13 mouse cellular contexts compared by ENCODE assay signal in the genomic region with DNA sequence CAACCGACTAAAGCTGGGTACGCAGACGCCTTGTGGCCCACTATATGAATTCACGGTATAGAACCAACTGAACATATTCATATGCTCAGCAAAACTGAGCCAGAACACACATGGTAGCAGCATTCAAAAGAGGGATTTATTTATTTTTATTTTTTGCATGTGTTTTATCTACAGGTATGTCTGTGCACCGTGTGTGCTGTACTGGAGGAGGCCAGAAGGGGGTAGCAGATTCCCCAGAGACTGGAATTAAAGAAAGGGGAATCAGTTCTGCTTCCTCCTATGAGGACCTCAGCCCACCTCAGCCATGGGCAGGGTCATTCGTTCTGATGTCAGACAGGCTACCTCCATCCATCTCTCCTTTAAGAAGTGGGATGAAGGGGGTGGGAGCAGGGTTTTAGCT.
"Had no signal": no experiment of that assay in that cellular context is flagged by ENCODE, and none has a peak within 500 bp of the region (broad histone marks: within the 10 kb centered on the region; RNA-seq: fewer than 3 reads in every experiment).

No protein-coding gene starts in this region.

- H3K9me3 ChIP-seq: intestine, embryonic 15.5 days; limb, embryonic 13.5 days; liver, embryonic 15.5 days; lung, embryonic 15.5 days; midbrain, embryonic 15.5 days had no signal

- H3K27ac ChIP-seq: intestine, embryonic 15.5 days; limb, embryonic 13.5 days; liver, embryonic 15.5 days; lung, embryonic 15.5 days; midbrain, embryonic 15.5 days had no signal

- DNase-seq: kidney, postnatal 10 days; kidney, postnatal 4 days; lung, postnatal 36 days; right cerebral cortex, postnatal 14 days; thymus, adult 18-20 months; thymus, postnatal 14 days had no signal

- ATAC-seq: intestine, embryonic 15.5 days; midbrain, embryonic 15.5 days had no signal

- H3K4me3 ChIP-seq: intestine, embryonic 15.5 days; limb, embryonic 13.5 days; liver, embryonic 15.5 days; lung, embryonic 15.5 days; megakaryocyte, embryonic 14.5 days; midbrain, embryonic 15.5 days had no signal

- H3K4me2 ChIP-seq: intestine, embryonic 15.5 days; limb, embryonic 13.5 days; liver, embryonic 15.5 days; lung, embryonic 15.5 days; midbrain, embryonic 11.5 days; midbrain, embryonic 15.5 days had no signal

- H3K36me3 ChIP-seq: intestine, embryonic 15.5 days; liver, embryonic 15.5 days; lung, embryonic 15.5 days; midbrain, embryonic 15.5 days had no signal

- H3K9ac ChIP-seq: intestine, embryonic 15.5 days; limb, embryonic 13.5 days; liver, embryonic 15.5 days; lung, embryonic 15.5 days; midbrain, embryonic 15.5 days had no signal

- H3K27me3 ChIP-seq: intestine, embryonic 15.5 days; limb, embryonic 13.5 days; liver, embryonic 15.5 days; lung, embryonic 15.5 days; megakaryocyte, embryonic 14.5 days; midbrain, embryonic 15.5 days had no signal

- H3K4me1 ChIP-seq: intestine, embryonic 15.5 days had no signal
